Mouse (Mus musculus): ENCODE results near the gene Calm1.

DNA sequence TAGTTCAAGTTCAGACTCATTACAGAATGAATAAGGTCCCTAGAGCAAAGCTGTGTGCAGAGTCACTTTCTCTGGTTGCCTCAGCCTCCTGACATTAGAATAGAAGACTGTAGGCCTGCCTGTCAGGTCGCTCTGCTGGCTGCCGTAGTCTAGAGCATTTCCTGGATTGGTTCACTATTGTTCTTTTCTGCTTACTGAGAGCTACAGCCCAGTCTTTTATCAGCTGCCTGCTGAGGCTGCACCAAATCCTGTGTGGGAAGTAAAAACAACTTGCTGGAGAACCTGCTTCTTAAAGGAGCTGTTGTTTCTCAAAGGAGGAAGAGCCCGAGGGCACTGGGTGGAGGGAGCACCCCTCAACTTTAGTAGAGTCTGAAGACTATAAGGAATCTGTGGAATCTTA, 4.5 kb downstream of the Calm1 start:
- no peak for TF ChIP-seq USF2 (IDR thresholded peaks at IDR 0.05; ENCODE audit: borderline replicate concordance in 1 of 2, insufficient read depth in 1 of 2, low read depth in 1 of 2, low read length in 2 of 2)
- TF ChIP-seq POLR2AphosphoS2 (IDR thresholded peaks at IDR 0.05; ENCODE audit: low read length) = no peak

Measured in MEL (cell line).